Mouse (Mus musculus) heart, embryonic 13.5 days (tissue): ENCODE data around the gene Lemd1. TPM values are rescaled to one million over a fixed set of nuclear protein-coding genes. Genes with fewer than 3 reads are reported as not detected.
"Not testable (repeated sequence)": the region's sequence is repeated elsewhere in the genome, so short reads cannot be mapped to it uniquely, and the experiment has no call there.

Experiments
- ATAC-seq: fragments of 200-750 bp; cut with Nextera tagmentation; 2 replicates; pipeline ENCODE4 v1.8.0; 2017; ENCODE audit warnings: moderate TSS enrichment; ENCODE audit not compliant: insufficient number of reproducible peaks, low FRiP score, low TSS enrichment; ENCODE audit errors: extremely low read depth
- H3K27ac ChIP-seq: fragments of 300-500 bp; sonication (generic); replicated peaks from 2 replicates; pipeline ENCODE4 v1.5.1; 2015; ENCODE audit warnings: moderate library complexity, mild to moderate bottlenecking, inconsistent platforms
- H3K27me3 ChIP-seq: fragments of 300-500 bp; sonication (generic); replicated peaks from 2 replicates; pipeline ENCODE4 v1.6.1; 2015; ENCODE audit warnings: mild to moderate bottlenecking, inconsistent platforms
- H3K36me3 ChIP-seq: fragments of 300-500 bp; sonication (generic); 2 replicates; pipeline ENCODE4 v1.6.1; 2015; ENCODE audit warnings: mild to moderate bottlenecking, inconsistent platforms
- H3K4me1 ChIP-seq: fragments of 300-500 bp; sonication (generic); 2 replicates; pipeline ENCODE4 v1.6.1; 2015; ENCODE audit warnings: inconsistent platforms
- H3K4me2 ChIP-seq: fragments of 300-500 bp; sonication (generic); 2 replicates; pipeline ENCODE4 v1.6.1; 2015; ENCODE audit warnings: inconsistent platforms, mild to moderate bottlenecking, moderate library complexity
- H3K4me3 ChIP-seq: fragments of 300-500 bp; sonication (generic); 2 replicates; pipeline ENCODE4 v1.5.1; 2015; ENCODE audit warnings: moderate library complexity, mild to moderate bottlenecking, inconsistent platforms
- H3K9ac ChIP-seq: fragments of 300-500 bp; sonication (generic); 2 replicates; pipeline ENCODE4 v1.6.1; 2015; ENCODE audit warnings: inconsistent platforms, mild to moderate bottlenecking, moderate library complexity
- H3K9me3 ChIP-seq: fragments of 300-500 bp; sonication (generic); 2 replicates; pipeline ENCODE4 v1.6.1; 2016; ENCODE audit warnings: inconsistent platforms
- WGBS: fragments of 180-500 bp; shearing (Covaris S2); methylation state at CpG from one replicate; pipeline ENCODE4 v1.1.7; 2015; ENCODE audit warnings: mixed read lengths; 5-methylcytosine and 5-hydroxymethylcytosine counted together
- polyA plus RNA-seq: library from polyadenylated mRNA; unstranded; fragments of >200 nt; fragmentation: Nextera tagmentation; extraction: Ambion mirVana; gene quantifications from 2 replicates; pipeline ENCODE4 v1.2.1, GENCODE M21; 2015

Gene Lemd1
- polyA plus RNA-seq, 1 experiment from 2014 or later: not detected

DNA sequence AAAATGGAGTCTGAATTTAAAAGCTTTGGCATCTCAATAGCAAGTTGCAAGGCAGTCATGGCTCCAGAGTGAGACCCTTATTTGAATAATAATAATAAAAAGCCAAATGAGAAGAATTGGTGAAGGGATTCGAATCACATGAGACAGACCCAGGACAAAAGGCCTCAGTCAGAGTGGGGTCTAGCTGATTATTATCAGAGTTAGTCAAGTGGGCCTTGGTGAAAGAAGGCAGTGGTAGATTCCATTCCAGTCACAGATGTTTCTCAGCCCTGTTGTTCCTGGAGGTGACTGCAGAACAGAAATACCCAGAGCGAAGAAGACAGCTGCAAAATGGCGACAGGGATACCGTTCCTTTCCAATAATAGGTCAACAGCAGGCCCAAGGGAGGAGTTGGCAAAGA, 72.4 kb downstream of the Lemd1 start:
- no peak overlapping the region for H3K4me2 ChIP-seq
- no peak overlapping the region for H3K27ac ChIP-seq
- H3K9ac ChIP-seq: no peak overlapping the region
- WGBS: 76% methylated on average over 4 of the region's 4 CpGs
- ATAC-seq: no peak
- H3K4me3 ChIP-seq: no peak overlapping the region
- no peaks in the 10 kb centered on the region for H3K27me3 ChIP-seq
- no peaks in the 10 kb centered on the region for H3K9me3 ChIP-seq
- H3K4me1 ChIP-seq: peaks cover 25% of the 10 kb centered on the region
- H3K36me3 ChIP-seq: no peaks in the 10 kb centered on the region

DNA sequence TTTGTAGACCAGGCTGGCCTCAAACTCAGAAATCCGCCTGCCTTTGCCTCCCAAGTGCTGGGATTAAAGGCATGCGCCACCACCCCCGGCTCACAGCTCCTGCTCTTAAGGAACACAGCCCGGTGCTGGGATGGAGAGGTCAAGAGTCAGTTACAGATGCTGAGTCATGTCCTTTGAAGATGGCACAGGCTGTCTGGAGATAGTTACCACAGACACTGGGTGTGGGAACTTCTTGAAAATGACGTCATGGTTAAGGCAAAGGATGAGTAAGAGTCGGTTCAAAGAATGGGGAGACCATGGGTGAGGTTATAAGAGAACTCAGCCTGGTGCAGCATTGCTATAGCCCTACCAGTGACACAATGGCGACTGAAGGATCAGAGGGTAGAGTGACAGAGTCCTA, 73.3 kb downstream of the Lemd1 start:
- Histone ChIP-seq H3K36me3 (no peaks in the 10 kb centered on the region), H3K4me1 (peaks cover 33% of the 10 kb centered on the region), H3K9me3 (no peaks in the 10 kb centered on the region), H3K4me2 (no peak overlapping the region), H3K27ac (no peak overlapping the region), H3K27me3 (no peaks in the 10 kb centered on the region; the same call in 1 of the 2 replicates), H3K9ac (no peak overlapping the region), H3K4me3 (no peak overlapping the region)
- WGBS: 43% methylated on average over 7 of the region's 7 CpGs
- peak; percentile 76 for ATAC-seq

DNA sequence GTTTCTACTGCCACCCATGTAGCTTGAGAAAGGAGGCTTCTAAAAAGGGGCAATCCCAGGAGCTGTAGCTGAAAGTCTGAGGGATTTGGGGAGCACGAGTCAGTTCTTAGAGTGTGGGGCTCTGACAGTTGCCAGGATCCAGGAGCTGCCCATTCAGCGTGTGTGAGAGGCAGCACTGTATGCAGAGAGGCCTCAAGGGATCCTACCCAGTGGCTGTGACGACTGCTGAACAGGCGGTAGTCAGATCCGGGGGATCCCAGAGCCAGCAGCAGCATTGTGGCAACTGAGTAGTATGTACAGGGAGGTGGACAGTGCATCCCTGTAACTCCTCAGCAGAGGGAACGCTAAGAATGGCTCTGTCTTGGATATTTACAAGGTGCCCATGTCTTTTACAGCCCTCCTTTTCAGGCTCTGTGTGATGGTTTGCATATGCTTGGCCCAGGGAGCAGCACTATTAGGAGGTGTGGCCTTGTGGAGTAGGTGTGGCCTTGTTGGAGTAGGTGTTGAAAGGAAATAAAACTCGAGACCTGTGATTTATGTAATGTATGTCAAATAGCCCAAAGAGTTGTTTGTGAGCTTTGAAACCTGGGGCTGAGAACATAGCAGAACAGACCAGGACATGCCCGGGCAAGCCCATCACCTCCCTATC, 74.1 kb downstream of the Lemd1 start:
- WGBS: 64% methylated on average over 8 of the region's 8 CpGs
- Histone ChIP-seq H3K9me3 (no peaks in the 10 kb centered on the region), H3K27me3 (no peaks in the 10 kb centered on the region; the same call in 1 of the 2 replicates), H3K4me1 (peaks cover 33% of the 10 kb centered on the region), H3K9ac (no peak overlapping the region), H3K27ac (no peak overlapping the region), H3K36me3 (no peaks in the 10 kb centered on the region), H3K4me2 (no peak overlapping the region), H3K4me3 (no peak overlapping the region)
- ATAC-seq: no peak

DNA sequence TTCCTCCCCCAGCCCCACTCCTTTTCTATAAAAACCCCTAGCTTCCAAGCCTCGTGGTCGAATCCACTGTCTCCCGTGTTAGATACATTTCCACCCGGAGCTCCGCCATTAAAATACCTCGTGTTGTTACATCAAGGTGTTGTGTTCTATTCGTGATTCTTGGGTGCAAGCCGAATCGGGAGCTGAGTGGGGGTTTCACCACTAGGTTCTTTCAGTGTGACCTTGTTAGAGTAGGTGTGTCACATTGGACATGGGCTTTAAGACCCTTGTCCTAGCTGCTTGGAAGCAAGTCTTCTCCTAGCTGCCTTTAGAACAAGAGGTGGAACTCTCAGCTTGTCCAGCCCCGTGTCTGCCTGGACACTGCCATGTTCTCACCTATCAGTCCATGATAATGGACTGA, 74.7 kb downstream of the Lemd1 start:
- no peak overlapping the region for H3K4me2 ChIP-seq
- WGBS: 87% methylated on average over 10 of the region's 10 CpGs
- no peak overlapping the region for H3K4me3 ChIP-seq
- no peak for ATAC-seq
- no peak overlapping the region for H3K9ac ChIP-seq
- H3K27ac ChIP-seq: no peak overlapping the region
- H3K4me1 ChIP-seq: peaks cover 33% of the 10 kb centered on the region
- H3K9me3 ChIP-seq: no peaks in the 10 kb centered on the region
- H3K36me3 ChIP-seq: no peaks in the 10 kb centered on the region
- H3K27me3 ChIP-seq: no peaks in the 10 kb centered on the region; the same call in 1 of the 2 replicates

DNA sequence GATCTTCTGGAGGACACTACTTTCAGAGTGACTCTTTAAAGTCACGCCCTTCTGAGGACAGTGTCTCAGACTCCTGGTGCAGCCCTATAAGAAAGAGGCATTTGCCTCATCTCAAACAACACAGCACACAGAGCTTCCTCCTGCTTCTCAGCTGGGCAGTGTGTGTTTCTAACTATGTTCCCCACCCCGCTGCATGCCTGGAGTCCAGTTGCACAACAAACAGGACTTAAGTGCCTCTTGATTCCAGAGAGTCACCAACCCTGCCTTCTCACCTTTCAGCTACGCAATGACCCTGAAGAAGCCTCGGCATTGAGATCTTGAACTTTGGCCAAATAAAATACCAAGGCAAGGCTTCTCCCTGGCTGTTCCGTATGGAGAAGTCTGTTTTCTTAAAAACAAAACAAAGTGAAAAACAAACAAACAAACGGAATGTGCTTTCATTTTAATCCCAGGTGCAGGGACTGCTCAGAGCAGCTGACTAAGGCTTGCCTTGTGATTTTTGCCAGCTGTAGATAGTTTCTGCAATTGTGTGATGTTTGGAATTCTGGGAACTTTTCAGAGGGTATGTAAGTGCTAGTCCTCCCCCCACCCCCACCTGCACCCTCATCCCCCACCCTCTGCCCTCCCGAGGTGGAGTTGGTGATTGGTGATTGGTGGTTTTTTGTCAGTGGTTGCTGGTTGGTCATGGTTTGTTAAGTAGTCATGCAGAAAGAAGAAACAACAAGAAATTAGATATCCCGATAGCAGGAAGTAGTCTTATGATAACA, 75.7 kb downstream of the Lemd1 start:
- Histone ChIP-seq H3K9ac (no peak overlapping the region), H3K27ac (no peak overlapping the region), H3K27me3 (no peaks in the 10 kb centered on the region; the same call in 1 of the 2 replicates), H3K36me3 (no peaks in the 10 kb centered on the region), H3K4me3 (no peak overlapping the region), H3K4me2 (peak overlapping the region; percentile 28; the same call in 1 of the 2 replicates), H3K4me1 (peaks cover 33% of the 10 kb centered on the region), H3K9me3 (no peaks in the 10 kb centered on the region)
- no peak for ATAC-seq
- 33% methylated on average over 8 of the region's 8 CpGs for WGBS

DNA sequence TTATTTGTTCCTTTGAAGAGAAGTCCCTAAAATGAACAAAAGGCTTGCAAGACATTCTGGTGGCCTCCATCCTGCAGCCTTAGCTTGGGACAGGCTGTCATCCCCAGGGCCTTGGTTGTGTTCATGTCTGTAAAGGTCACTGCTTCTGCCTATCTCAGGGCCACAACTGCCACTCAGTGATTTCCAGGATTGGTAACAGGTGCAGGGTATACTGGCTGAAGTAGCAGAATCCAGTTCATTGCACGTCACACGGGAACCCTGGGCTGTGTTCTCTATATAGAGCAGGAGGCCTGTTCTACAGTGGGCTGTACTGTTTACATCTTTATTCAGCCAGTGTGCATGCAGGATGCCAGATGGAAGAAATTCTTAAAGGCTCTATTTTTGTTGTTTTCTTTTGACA, 76.7 kb downstream of the Lemd1 start:
- Histone ChIP-seq H3K27ac (no peak overlapping the region), H3K4me3 (no peak overlapping the region), H3K9ac (no peak overlapping the region), H3K4me2 (no peak overlapping the region), H3K4me1 (peaks cover 33% of the 10 kb centered on the region), H3K9me3 (no peaks in the 10 kb centered on the region), H3K36me3 (no peaks in the 10 kb centered on the region), H3K27me3 (no peaks in the 10 kb centered on the region; the same call in 1 of the 2 replicates)
- no peak for ATAC-seq
- 59% methylated on average over 2 of the region's 2 CpGs for WGBS

DNA sequence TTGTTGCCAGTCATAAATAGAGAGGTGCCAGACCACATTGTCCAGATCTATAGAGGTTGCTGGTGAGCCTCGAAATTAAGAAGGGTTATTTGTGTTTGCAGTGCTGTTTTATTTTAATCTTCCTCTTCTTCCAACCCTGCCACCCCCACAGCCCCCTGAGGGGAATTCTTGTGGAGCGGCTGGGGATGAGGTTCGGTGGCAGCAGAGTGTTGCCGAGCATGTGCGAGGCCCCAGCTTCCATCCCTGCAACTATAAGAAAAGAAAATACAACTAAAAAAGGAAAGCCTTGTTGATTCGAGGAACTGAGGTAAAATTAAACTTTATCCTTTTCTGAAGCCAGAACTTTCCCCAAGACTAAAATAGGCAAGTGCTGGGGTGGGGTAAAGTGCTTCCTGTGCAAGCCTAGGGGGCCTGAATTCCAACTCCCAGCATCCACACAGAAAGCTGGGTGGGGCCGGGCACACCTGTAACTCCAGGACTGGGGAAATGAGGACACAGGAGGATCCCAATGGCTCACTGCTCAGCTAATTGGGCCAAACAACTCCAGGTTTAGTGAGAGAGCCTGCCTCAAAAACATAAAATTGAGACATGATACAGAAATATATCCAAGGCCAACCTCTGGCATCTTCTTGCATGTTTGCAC, 77.3 kb downstream of the Lemd1 start:
- no peaks in the 10 kb centered on the region for H3K9me3 ChIP-seq
- no peak overlapping the region for H3K9ac ChIP-seq
- no peak overlapping the region for H3K4me2 ChIP-seq
- no peaks in the 10 kb centered on the region for H3K36me3 ChIP-seq
- no peak overlapping the region for H3K27ac ChIP-seq
- ATAC-seq: no peak
- no peak overlapping the region for H3K4me3 ChIP-seq
- peaks cover 33% of the 10 kb centered on the region for H3K4me1 ChIP-seq
- 58% methylated on average over 7 of the region's 7 CpGs for WGBS
- H3K27me3 ChIP-seq: no peaks in the 10 kb centered on the region; the same call in 1 of the 2 replicates

DNA sequence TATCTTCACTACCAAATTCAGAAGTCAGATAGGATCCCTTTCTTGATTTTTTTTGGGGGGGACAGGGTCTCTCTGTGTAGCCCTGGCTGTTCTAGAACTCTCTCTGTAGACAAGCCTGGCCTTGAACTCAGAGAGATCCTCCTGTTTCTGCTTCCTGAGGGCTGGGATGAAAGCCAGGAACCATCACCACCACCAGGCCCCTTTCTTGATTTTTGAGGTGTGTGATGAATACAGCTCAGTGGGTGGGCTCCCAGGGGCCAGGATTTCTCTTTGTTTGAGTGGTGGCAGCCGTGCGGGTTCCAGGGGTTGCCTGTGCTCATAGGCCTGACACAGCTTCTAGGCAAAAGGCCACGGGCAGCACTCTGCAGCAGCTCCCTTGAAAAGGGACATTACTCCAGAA, 80.0 kb downstream of the Lemd1 start:
- no peaks in the 10 kb centered on the region for H3K9me3 ChIP-seq
- peaks cover 29% of the 10 kb centered on the region for H3K4me1 ChIP-seq
- WGBS: 79% methylated on average over 3 of the region's 3 CpGs
- no peaks in the 10 kb centered on the region; the same call in 1 of the 2 replicates for H3K27me3 ChIP-seq
- no peaks in the 10 kb centered on the region for H3K36me3 ChIP-seq
- H3K4me3 ChIP-seq: no peak overlapping the region
- H3K4me2 ChIP-seq: no peak overlapping the region
- no peak overlapping the region for H3K9ac ChIP-seq
- no peak overlapping the region for H3K27ac ChIP-seq
- no peak for ATAC-seq

DNA sequence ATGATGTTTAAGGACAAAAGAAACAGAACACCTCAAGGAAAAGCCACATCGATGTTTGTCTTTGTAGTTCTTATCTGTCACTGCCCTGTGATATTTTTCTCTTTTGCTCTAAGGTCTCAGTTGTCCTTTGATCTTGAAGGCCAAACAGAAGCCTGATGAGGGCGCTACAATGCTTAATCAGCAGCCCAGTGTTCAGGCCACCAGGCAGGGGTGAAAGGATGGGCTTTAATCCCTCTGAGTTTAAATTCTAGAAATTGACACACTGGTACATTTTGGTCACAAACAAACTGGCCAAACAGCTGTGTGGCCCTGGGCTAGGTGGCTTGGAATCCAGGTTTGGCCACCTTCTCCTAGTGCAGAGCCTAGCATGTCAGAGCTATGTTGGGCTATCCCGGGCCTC, 85.5 kb downstream of the Lemd1 start:
- H3K9me3 ChIP-seq: no peaks in the 10 kb centered on the region
- WGBS: 56% methylated on average over 3 of the region's 3 CpGs
- H3K27me3 ChIP-seq: 0 out of 2 replicates have a peak, but pooled peaks cover 5% of the 10 kb centered on the region
- ATAC-seq: no peak
- H3K4me2 ChIP-seq: no peak overlapping the region
- H3K27ac ChIP-seq: no peak overlapping the region
- no peak overlapping the region for H3K9ac ChIP-seq
- no peaks in the 10 kb centered on the region for H3K36me3 ChIP-seq
- H3K4me3 ChIP-seq: no peak overlapping the region
- H3K4me1 ChIP-seq: peaks cover 3% of the 10 kb centered on the region; the same call in 1 of the 2 replicates

DNA sequence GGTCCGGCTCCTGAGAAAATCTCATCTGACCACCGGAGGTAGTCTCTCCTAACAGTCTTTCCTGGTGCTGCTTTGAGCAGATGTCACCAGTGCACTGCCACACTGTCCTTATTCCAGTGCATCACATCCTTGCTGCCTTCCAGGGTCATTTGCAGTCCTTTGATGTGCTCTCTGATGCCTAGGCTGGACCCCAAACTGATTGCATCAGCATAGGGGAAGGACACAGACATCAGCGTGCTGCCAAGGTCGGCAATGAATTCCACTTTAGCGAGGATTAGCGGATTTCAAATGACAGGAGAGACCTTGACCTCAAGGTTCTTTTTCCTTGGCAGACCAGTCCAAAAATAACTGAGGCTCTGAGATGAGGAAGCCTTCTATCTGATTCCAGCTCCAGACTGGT, 85.9 kb downstream of the Lemd1 start:
- H3K27ac ChIP-seq: no peak overlapping the region
- H3K27me3 ChIP-seq: 0 out of 2 replicates have a peak, but pooled peaks cover 6% of the 10 kb centered on the region
- H3K9ac ChIP-seq: no peak overlapping the region
- no peak overlapping the region for H3K4me3 ChIP-seq
- H3K36me3 ChIP-seq: no peaks in the 10 kb centered on the region
- no peaks in the 10 kb centered on the region for H3K9me3 ChIP-seq
- no peak for ATAC-seq
- 43% methylated on average over 6 of the region's 6 CpGs for WGBS
- H3K4me2 ChIP-seq: no peak overlapping the region
- H3K4me1 ChIP-seq: peaks cover 3% of the 10 kb centered on the region; the same call in 1 of the 2 replicates

DNA sequence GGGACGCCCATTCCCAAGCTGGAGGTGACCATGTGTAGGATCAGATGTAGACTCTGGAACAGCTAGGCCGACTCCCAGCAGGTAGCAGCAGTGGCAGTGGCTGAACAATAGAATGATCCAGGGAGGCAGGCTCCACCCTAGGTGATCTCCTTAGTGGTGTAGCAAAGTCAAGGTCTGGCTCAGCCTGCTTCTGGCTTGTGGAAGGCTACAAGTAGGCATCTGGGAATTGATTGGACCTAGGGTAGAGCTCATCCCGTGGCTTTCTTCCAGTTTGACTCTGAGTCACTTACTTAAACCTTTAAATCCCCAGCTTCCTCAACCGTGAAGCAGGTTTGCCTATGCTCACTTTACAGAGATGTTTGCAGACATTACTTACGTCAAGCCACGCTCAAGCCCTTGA, 89.4 kb downstream of the Lemd1 start:
- not testable (repeated sequence) for H3K4me2 ChIP-seq, H3K27ac ChIP-seq, H3K9ac ChIP-seq, H3K36me3 ChIP-seq, H3K4me1 ChIP-seq, ATAC-seq, H3K4me3 ChIP-seq, H3K9me3 ChIP-seq
- 69% methylated on average over 6 of the region's 6 CpGs for WGBS
- peaks cover 19% of the 10 kb centered on the region for H3K27me3 ChIP-seq
